Mouse (Mus musculus) forebrain, embryonic 16.5 days (tissue): ENCODE data around the gene Rassf3. TPM values are rescaled to one million over a fixed set of nuclear protein-coding genes. Genes with fewer than 3 reads are reported as not detected.

Experiments
- ATAC-seq: fragments of 200-750 bp; cut with Nextera tagmentation; 2 replicates; pipeline ENCODE4 v1.8.0; 2017; ENCODE audit warnings: mild to moderate bottlenecking, moderate library complexity
- H3K27ac ChIP-seq: fragments of 300-500 bp; sonication (generic); 2 replicates; pipeline ENCODE4 v1.5.1; 2014; ENCODE audit warnings: low read length, control low read depth
- H3K27me3 ChIP-seq: fragments of 300-500 bp; sonication (generic); replicated peaks from 2 replicates; pipeline ENCODE4 v1.6.1; 2014; ENCODE audit warnings: low read length; ENCODE audit not compliant: control insufficient read depth, insufficient read depth
- H3K36me3 ChIP-seq: fragments of 300-500 bp; sonication (generic); 2 replicates; pipeline ENCODE4 v1.6.1; 2014; ENCODE audit not compliant: control insufficient read depth, insufficient read depth
- H3K4me1 ChIP-seq: fragments of 300-500 bp; sonication (generic); replicated peaks from 2 replicates; pipeline ENCODE4 v1.6.1; 2014; ENCODE audit warnings: low read length; ENCODE audit not compliant: control insufficient read depth, insufficient read depth
- H3K4me2 ChIP-seq: fragments of 300-500 bp; sonication (generic); 2 replicates; pipeline ENCODE4 v1.6.1; 2014; ENCODE audit warnings: mild to moderate bottlenecking, low read length, control low read depth
- H3K4me3 ChIP-seq: fragments of 300-500 bp; sonication (generic); replicated peaks from 2 replicates; pipeline ENCODE4 v1.5.1; 2014; ENCODE audit warnings: mild to moderate bottlenecking, low read length, control low read depth
- H3K9ac ChIP-seq: fragments of 300-500 bp; sonication (generic); replicated peaks from 2 replicates; pipeline ENCODE4 v1.6.1; 2014; ENCODE audit warnings: low read depth, low read length, control low read depth
- H3K9me3 ChIP-seq: fragments of 300-500 bp; sonication (generic); 2 replicates; pipeline ENCODE4 v1.6.1; 2016; ENCODE audit warnings: low read length; ENCODE audit not compliant: control insufficient read depth
- WGBS: fragments of 180-500 bp; shearing (Covaris S2); extraction: QIAGEN DNeasy Blood & Tissue Kit; methylation state at CpG from one replicate; pipeline ENCODE4 v1.1.7; 2014; 5-methylcytosine and 5-hydroxymethylcytosine counted together
- polyA plus RNA-seq: library from polyadenylated mRNA; unstranded; fragments of >200 nt; fragmentation: Nextera tagmentation; extraction: Ambion mirVana; gene quantifications from 2 replicates; pipeline ENCODE4 v1.2.1, GENCODE M21; 2015

Rassf3 gene
- polyA plus RNA-seq, 1 experiment from 2014 or later: 4.1 TPM

DNA sequence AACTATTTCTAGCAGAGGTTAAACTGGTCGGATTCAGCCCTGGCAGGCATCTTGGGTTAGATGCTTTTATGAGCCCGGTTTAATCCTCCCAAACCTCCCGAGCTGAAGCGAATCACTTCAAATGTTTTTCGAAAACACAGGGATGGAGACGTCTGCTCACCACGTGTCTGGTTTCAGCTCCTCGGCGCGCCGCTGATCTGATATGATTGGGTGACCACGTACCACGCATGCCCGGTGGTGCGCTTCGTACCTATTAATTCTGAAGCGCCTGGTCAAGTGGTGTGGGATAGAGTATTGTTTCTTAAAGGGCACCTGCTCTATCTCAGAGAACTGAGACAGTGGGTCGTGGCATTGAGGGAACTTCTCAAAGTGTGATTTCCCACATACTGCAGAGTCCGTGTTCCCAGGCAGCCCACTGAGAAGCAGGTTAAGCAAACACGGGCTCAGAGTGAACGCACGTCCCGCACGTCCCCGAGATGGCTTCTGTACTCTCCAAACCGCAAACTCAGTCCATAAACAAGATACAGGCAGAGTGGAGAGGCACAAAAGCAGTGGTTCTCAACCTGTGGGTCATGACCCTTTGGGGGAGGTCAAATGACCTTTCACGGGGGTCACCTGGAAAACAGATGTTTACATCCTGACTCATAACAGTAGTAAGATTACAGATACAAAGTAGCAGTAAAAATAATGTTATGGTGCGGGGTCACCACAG lies 40.4 kb downstream of the Rassf3 start:
- no peak for ATAC-seq
- no peak overlapping the region for H3K27ac ChIP-seq
- H3K36me3 ChIP-seq: no peaks in the 10 kb centered on the region
- no peak overlapping the region for H3K9ac ChIP-seq
- H3K4me1 ChIP-seq: peaks cover 11% of the 10 kb centered on the region
- 88% methylated on average over 28 of the region's 28 CpGs for WGBS
- H3K27me3 ChIP-seq: no peaks in the 10 kb centered on the region
- no peak overlapping the region for H3K4me2 ChIP-seq
- no peak overlapping the region for H3K4me3 ChIP-seq
- no peaks in the 10 kb centered on the region for H3K9me3 ChIP-seq

DNA sequence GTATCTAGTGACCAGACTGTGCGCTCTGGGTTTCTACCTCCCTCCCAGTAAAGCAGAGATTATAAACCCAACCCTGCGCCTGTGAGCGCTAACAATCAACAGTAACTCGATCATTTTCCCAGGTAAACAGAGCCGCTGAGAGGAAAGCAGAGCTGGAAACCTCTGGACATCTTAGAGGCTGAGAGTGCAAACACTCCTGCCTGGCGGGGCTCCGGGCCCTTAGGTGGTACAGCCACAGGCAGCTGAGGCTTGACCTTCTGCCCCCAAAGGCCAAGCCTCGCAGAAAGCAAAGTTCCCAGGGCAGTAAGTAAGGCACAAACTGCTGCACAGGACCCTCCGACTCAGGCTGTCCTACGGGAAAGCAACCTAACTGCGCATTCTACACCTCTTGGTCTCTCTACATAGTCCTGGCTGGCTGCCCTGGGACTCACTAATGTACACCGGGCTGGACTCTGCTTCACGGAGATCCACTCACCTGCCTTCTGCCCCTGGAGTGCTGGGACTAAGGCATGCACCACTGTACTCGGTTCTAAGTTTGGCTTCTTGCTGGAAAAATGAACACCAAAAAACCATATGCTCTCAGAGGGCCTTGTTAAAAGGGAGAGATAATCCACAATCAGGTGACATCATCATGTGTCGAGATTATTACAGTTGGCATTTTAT lies 41.6 kb downstream of the Rassf3 start:
- H3K4me1 ChIP-seq: peaks cover 19% of the 10 kb centered on the region

GRCm38 (mm10) chr10:121432635-121433280 lies 43.4 kb downstream of the Rassf3 start:
- peaks cover 23% of the 10 kb centered on the region for H3K4me1 ChIP-seq
- no peaks in the 10 kb centered on the region for H3K9me3 ChIP-seq
- H3K27ac ChIP-seq: peak overlapping the region; percentile 21; the same call in 1 of the 2 replicates
- H3K4me2 ChIP-seq: no peak overlapping the region
- 17% methylated on average over 16 of the region's 16 CpGs for WGBS
- ATAC-seq: no peak
- H3K36me3 ChIP-seq: no peaks in the 10 kb centered on the region
- H3K27me3 ChIP-seq: no peaks in the 10 kb centered on the region
- peak overlapping the region; percentile 42 for H3K9ac ChIP-seq
- H3K4me3 ChIP-seq: no peak overlapping the region

More for the DNA sequence above, 41.6 kb downstream of the Rassf3 start:
- H3K4me3 ChIP-seq: no peak overlapping the region
- H3K9ac ChIP-seq: no peak overlapping the region
- H3K9me3 ChIP-seq: no peaks in the 10 kb centered on the region
- H3K27ac ChIP-seq: no peak overlapping the region
- no peaks in the 10 kb centered on the region for H3K36me3 ChIP-seq
- no peak for ATAC-seq
- WGBS: 77% methylated on average over 15 of the region's 15 CpGs
- no peaks in the 10 kb centered on the region for H3K27me3 ChIP-seq
- H3K4me2 ChIP-seq: no peak overlapping the region

DNA sequence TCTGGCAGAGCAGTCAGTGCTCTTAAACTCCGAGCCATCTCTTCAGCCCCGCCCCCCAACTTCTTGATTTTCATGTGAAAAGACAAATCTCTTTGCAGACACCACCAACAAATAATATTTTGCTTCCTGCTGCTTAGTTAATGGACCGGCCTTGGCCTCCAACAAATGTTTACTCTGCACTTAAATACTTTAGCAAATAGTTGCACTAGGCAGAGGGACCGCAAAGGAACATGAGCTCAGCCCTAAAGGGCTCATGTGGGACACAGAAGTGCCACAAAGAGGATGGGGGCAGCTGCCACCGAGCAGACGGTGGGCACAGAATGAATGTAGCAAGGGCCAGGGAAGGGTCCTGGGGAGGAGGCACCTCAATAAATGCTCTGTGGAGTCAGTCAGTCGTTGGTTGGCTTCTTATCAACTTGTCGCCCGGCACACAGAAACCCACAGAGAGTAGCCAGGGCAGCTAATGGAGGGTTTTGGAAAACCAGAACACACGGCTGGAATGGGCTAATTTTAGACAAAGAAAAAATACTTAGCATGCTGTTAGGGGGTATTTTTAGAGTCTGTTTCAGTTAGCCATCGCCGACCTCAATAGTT lies 44.0 kb downstream of the Rassf3 start:
- no peaks in the 10 kb centered on the region for H3K27me3 ChIP-seq
- H3K4me2 ChIP-seq: no peak overlapping the region
- no peaks in the 10 kb centered on the region for H3K36me3 ChIP-seq
- no peak overlapping the region for H3K9ac ChIP-seq
- H3K9me3 ChIP-seq: no peaks in the 10 kb centered on the region
- ATAC-seq: peak; percentile 56
- 39% methylated on average over 12 of the region's 12 CpGs for WGBS
- H3K4me3 ChIP-seq: no peak overlapping the region
- H3K27ac ChIP-seq: no peak overlapping the region; the same call in 1 of the 2 replicates
- peaks cover 23% of the 10 kb centered on the region for H3K4me1 ChIP-seq

- no peak overlapping the region for H3K27ac ChIP-seq
- no peaks in the 10 kb centered on the region for H3K27me3 ChIP-seq
- H3K9me3 ChIP-seq: no peaks in the 10 kb centered on the region
- H3K4me3 ChIP-seq: no peak overlapping the region
- no peak for ATAC-seq
- no peaks in the 10 kb centered on the region for H3K36me3 ChIP-seq
- H3K4me2 ChIP-seq: no peak overlapping the region
- 83% methylated on average over 15 of the region's 15 CpGs for WGBS
- peaks cover 23% of the 10 kb centered on the region for H3K4me1 ChIP-seq
- H3K9ac ChIP-seq: no peak overlapping the region
Measured at GRCm38 (mm10) chr10:121430764-121431540, 45.2 kb downstream of the Rassf3 start.

- no peak overlapping the region for H3K9ac ChIP-seq
- H3K36me3 ChIP-seq: no peaks in the 10 kb centered on the region
- ATAC-seq: no peak
- peak overlapping the region; percentile 53; the same call in 1 of the 2 replicates for H3K27ac ChIP-seq
- H3K4me2 ChIP-seq: no peak overlapping the region
- peaks cover 23% of the 10 kb centered on the region for H3K4me1 ChIP-seq
- no peak overlapping the region for H3K4me3 ChIP-seq
- no peaks in the 10 kb centered on the region for H3K9me3 ChIP-seq
- no peaks in the 10 kb centered on the region for H3K27me3 ChIP-seq
- 40% methylated on average over 14 of the region's 14 CpGs for WGBS
Measured at GRCm38 (mm10) chr10:121429981-121430682, 46.0 kb downstream of the Rassf3 start.

GRCm38 (mm10) chr10:121429581-121429980 lies 46.6 kb downstream of the Rassf3 start:
- H3K9ac ChIP-seq: no peak overlapping the region
- H3K27ac ChIP-seq: peak overlapping the region; percentile 53; the same call in 1 of the 2 replicates
- H3K27me3 ChIP-seq: no peaks in the 10 kb centered on the region
- no peak overlapping the region for H3K4me2 ChIP-seq
- H3K4me3 ChIP-seq: no peak overlapping the region
- ATAC-seq: no peak
- peaks cover 23% of the 10 kb centered on the region for H3K4me1 ChIP-seq
- 40% methylated on average over 8 of the region's 8 CpGs for WGBS
- H3K9me3 ChIP-seq: no peaks in the 10 kb centered on the region
- H3K36me3 ChIP-seq: no peaks in the 10 kb centered on the region

DNA sequence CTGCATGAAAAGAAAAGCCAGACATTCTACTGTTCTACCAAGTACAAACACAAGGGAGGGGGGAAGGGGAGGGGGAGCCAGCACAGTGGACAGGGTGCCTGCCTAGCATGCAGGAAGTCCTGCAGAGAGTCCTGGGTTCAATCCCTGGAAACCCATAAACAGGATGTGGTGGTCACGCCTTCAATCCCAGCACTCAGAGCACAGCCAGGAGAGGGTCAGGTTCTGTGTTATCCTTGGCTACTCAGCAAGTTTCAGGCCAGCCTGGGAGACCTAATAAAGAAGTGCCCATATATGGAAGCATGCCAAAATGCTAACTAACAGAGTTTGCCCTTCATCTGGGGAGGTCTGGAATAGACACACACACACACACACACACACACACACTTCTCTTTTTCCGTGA lies 47.1 kb downstream of the Rassf3 start:
- Histone ChIP-seq H3K9me3 (no peaks in the 10 kb centered on the region), H3K27me3 (no peaks in the 10 kb centered on the region), H3K4me1 (peaks cover 26% of the 10 kb centered on the region), H3K4me3 (no peak overlapping the region), H3K9ac (no peak overlapping the region), H3K27ac (no peak overlapping the region), H3K4me2 (no peak overlapping the region), H3K36me3 (no peaks in the 10 kb centered on the region)
- ATAC-seq: peak; percentile 27; the same call in 1 of the 2 replicates
- WGBS: 23% methylated on average over 2 of the region's 2 CpGs
